Mouse (Mus musculus) thymus, postnatal 4 days (tissue): Measurements from ENCODE around the gene Wdr17.

Experiments used
- DNase-seq: peaks from one replicate; pipeline ENCODE4 v3.0.0; 2021

Wdr17 gene

DNA sequence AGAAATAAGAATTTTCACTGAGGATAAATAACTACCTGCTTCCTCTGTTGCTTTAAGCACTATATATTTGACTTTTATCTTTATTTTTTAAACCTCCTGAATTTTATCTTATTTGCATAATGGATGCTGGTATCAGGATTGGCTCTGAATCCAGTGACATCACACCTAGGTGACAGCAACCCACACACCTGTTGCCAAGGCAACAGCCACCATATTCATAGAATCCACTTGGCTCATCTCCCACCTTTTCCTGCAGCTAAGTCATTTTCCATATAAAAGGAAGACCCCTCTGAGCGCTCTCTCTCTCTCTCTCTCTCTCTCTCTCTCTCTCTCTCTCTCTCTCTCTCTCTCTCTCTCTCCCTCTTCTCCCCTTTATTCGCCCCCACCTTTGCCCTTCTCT, 290.0 kb downstream of the Wdr17 start:
- no peak for DNase-seq

DNA sequence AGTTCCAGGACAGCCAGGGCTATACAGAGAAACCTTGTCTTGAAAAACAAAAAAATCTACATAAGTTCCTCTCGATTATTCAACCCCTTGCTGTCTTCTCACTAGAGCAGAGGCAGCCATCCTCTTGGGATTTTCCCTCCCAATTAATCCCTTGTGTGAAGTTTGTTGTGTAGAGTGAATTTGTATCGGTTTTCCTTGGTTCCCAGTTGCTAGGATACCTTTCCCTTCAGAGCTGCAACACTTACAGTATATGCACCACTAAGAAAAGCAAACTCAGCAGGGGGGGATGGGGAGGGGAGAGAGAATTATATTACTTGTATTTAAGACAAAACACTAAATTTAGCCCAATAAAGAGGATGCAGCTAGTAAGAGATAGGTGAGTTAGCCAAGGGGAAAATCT, 290.9 kb downstream of the Wdr17 start:
- no peak for DNase-seq

DNA sequence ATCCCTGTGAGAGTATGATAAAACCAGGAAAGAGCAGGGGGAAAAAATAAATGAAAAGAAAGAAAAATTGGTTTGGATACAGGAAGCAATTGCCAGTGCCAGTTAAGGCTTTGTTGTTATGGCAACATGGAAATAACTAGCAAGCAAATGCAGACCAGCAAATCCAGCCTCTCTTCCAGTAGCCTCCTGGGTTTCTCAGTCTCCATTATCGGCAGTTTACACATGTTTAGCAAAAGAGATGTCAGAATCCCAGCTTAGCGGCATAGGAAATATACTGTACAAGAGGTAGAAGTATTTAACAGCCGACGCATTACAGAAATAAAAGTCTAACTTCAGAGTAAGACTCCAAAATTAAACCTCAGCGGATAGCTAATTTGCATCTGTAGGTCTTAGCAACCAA, 292.4 kb downstream of the Wdr17 start:
- DNase-seq = no peak

DNA sequence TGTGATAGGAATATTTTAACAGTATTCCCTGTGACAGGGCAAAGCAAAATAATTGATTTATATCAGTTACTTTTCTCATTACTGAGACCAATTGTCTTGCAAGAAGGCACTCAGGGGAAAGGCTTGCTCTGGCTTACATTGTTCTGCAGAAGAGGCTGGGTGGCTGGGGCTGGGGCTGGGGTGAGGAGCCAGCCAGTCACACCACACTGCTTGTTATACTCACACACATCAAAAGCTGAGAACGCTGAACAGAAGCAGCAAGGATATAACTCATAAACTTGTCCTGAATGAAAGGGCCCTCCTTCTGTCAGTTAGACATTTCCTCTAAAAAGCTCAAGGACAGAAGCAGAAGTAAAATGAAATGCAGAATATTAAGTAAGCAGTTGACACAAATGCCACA, 304.1 kb downstream of the Wdr17 start:
- DNase-seq = no peak

DNA sequence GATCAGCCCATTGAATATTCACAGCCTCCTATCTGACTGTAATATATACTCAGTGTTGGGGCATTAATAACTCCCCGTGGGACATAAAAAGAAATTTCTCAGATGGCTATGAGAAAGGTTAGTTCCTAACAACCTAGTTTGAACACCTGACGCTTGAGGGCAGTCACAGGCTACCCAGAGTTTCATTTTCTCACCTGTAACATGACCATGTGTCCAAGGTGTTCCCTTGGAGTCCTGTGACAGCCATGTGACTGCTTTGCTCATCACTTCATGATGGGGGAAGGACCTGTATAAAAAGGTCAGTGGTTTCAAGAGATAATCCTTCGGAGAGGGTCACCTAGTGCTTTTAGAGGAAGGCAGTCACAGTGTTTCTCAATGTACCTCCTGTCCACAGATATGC, 305.5 kb downstream of the Wdr17 start:
- DNase-seq = no peak
